Mouse (Mus musculus): ENCODE results near the gene Rnf186.

Gene Rnf186

DNA sequence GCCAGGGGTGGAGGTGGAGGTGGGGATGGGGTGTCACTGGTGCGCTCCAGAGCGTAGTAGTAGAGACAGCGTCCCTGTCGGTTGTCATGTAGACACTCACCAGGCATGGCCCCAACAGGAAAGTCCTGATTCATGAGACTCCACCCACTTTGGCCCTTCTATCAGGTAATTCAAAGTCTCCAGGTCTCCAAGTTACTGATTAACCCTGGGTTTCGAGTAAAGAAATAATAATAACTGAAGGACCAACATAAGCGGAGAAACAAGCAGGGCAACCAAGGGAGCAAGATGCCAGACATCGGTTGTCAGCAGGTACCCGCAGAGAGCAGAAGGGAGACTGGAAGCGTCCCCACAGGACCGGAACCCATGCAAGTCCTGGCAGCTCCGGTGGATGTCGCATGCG lies at the start of gene Rnf186:
Gene Rnf186 (plus strand): TSS at position 247 of the 400 bp plus-strand sequence.
- no peak for DNase-seq (ENCODE audit: low read depth, low spot score)

DNA sequence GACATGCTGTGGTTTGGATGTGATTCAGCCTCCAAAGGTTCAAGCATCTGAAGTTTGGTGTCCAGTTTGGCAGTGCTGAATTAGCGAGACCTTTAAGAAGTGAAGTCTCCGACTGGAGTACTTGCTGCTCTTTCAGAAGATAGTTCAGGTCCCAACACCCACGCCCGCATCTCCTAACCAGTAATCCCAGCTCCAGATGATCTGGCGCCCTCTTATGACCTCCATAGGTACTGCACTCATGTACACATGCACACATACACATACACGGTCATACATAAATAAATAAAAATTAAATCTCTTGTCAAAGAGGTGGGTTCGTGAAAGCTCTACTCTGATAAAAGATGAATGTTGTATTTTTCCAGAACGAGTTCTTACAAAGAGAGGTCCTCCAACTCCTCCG lies 49.6 kb upstream of the Rnf186 start:
- peak; percentile 64 for DNase-seq (ENCODE audit: low read depth, low spot score)

DNA sequence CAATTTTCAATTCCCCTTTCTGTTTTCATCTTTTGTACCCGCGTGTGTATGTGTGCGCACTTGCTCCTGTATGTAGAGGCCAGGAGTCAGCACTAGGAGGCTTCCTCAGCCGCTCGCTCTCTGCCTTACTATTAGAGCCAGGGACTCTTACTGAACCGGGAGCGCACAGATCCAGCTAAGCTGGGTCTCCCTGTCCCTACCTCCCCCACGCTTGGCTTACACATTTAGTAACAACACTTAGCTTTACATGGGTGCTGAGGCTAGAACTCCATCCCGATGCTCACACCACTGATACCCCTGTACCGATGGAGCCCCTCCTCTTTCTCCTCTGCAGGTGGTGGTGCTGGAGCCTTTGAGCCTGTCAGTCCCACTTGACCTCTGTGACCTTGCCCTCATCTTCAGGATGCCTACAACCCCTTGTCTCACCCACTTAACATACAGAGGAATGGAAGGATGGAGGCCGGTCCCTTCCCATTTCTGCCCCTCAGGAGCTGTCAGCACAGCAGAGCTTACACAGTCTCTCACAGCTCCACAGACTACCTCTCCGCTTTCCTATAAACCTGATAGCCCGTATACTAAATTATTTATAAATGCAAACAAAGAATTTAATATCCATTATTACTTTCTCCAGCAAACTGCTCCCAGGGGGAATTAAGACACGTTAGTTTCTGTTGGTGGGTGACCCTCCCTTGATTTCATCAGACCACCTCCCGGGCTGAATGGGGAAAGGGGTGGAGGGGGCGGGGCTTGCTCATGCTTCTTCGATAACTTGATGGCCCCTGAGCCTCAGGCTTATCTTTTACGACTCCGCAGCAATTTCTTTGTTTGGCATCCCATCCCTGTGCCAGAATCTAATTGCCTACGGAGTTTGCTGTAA lies 45.4 kb upstream of the Rnf186 start:
- peak; percentile 32 for DNase-seq (ENCODE audit: low read depth, low spot score)

DNA sequence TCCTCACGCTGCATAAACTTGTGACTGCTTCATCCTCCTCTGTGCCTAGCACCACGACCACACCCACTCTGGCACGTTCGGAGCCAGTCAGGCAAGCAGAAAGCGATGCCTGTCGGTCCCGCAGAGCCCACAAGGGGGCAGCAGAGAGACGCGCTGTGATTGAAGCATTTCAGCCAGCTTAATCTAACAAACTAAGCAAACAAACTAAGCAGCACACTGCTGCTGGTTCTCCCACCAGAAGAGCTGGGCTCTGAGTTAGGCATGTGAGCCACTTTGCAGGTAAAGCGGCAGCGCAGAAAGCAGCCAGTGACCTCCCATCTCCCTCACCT lies 44.8 kb upstream of the Rnf186 start:
- peak; percentile 92 for DNase-seq (ENCODE audit: low read depth, low spot score)

DNA sequence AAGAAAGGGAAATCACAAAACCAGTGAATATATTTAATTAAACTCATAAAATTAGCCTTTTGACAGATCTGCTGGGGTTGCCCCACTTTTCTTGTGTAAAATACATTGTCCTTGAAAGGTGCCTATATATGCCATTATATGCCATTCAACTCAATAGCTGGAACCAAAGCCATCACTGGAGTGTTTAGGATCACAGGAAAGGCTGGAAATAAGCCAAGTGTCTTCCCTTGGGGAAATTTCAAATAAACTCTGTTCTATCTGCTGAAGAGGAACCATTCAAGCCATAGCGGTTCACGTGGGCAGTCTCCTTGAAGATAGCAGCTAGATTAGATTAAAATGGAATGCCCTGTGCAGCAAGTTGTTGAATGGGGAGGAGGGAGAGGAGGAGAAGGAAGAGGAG lies 41.4 kb upstream of the Rnf186 start:
- DNase-seq (ENCODE audit: low read depth, low spot score) = no peak

DNA sequence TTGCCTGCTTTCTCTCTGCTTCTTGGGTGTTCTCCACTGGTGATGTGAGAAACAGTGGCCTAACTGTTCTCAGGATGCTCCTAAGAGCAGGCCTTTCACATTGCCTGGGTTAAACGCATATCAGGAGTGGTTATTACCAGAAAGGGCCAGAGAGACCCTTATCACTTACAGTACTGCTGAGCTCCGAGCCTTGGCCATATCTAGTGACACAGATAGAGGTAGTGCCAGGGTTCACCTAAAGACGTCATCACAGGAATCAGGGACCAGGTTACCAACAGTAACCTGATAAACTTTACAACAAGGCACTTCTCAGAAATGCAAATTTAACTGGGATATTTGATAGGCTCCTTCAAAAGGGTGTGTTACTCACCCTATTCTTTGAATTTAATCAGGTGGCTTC lies 33.0 kb upstream of the Rnf186 start:
- no peak for DNase-seq (ENCODE audit: low read depth, low spot score)

DNA sequence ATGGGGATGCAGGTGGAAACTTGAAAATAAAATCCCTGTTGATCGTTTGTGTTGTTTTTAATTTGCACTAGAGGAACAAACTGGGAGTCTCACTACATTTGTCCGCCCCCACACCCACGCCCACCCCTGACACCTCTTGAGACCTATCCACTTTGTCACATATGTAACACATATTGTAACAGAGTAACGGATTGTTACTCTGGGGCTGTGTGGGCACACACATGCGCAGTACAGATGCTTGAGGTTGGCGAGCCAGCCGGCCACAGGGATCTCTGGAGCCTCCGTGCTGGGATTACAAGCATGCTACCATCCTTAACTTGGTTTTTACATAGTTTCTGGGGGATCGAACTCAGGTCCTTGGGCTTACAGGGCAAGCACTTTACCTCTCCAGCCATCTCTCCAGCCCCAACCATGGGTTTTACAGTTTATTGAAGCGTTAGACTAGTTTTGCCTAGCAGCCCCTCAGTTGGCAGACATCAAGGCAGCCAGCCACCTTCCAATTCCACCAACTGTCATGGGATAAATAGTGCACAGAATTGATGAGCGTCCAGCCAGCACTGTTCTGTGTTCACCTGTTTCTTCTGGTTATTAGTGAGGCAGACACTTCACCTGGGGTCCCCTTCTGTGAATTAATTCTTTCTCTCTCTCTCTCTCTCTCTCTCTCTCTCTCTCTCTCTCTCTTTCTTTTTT lies 32.3 kb upstream of the Rnf186 start:
- no peak for DNase-seq (ENCODE audit: low read depth, low spot score)

DNA sequence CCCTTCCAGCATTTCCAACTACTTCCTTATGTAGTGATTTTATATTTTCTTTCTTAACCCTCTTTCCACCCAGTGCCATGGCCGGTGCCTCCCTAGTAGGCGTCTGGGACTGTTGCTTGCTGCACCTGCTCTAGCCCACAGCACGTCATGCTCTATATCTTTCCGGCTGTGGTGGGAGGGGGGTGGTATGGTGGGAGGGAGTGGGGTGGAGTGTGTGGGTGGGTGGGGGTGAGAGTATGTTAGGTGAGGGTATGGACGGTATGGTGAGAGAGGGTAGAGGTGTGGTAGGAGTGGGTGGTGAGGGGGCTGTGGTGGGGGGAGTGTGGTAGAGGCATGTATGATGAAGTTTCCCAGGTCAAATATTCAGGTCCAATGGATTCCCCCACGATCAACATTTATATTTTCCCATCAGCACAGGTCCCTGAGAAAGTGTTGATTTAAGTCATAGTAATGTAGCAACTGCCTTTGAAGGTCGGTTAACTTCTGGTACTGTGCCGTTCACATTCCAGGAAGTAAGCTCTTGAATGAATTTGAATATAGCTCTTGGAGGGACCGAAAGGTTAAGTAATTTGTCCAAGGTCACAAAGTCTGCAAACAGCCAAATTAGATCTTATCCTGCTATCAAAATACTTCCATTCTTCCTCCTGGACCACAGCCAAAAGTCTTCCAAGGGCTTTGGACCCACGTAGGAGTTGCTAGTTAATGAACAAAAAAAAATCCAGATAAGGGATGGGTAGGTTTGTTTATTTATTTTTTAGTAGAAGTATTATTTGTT lies 28.2 kb upstream of the Rnf186 start:
- DNase-seq (ENCODE audit: low read depth, low spot score) = no peak

DNA sequence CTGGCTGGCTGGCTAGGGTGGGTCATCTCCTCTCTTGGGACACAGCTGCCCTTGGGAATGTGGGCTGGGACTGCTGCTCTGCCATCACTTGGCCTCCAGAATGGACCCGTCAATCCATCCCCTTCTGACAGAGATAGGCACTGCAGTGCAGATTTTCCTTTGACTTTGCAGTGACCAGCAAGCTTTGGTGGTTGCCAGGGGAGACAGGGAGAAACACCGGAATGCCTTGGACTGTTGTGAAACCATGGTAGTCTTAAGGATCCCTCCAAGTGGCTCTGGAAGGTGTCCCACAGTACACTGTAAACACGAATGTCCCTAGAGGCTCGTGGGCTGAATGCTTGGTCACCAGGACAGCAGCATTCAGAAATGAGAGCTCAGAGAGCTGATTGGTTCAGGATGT lies 27.4 kb upstream of the Rnf186 start:
- DNase-seq (ENCODE audit: low read depth, low spot score) = no peak

DNA sequence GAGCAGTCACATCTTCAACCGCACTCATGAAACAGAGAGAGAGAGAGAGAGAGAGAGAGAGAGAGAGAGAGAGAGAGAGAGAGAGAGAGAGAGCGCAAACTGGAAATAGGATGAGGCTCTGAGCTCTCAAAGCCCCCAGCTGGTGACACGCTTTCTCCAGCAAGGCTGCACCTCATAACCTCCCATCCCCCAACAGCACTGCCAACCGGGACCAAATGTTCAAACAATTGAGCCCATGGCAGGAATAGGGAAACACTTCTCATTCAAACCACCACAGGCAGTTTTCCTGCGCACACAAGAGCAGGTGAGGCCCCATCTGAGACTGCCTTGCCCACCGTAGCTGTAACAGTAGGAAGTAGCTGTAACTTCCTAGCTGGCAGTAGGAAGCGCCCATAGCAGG lies 25.5 kb upstream of the Rnf186 start:
- no peak for DNase-seq (ENCODE audit: low read depth, low spot score)

DNA sequence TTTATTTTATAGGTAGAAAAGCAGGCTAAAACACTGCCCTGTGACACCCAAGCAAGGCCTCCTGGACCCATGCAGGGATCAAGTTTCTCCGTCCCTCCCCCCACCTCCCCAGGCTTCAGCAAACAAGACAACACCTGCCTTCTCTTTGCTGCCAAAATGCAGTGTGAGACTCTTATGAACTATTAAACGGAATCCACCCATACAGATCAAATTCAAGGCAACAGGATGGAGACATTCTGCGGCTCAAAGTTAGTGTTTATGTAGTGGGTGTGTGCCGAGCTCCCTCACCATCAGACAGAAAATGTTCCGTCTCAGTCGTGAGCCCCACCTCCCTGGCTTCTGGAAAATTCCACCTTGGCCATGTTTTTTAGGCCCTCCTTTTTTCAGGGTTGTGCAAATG lies 24.9 kb upstream of the Rnf186 start:
- no peak for DNase-seq (ENCODE audit: low read depth, low spot score)

DNA sequence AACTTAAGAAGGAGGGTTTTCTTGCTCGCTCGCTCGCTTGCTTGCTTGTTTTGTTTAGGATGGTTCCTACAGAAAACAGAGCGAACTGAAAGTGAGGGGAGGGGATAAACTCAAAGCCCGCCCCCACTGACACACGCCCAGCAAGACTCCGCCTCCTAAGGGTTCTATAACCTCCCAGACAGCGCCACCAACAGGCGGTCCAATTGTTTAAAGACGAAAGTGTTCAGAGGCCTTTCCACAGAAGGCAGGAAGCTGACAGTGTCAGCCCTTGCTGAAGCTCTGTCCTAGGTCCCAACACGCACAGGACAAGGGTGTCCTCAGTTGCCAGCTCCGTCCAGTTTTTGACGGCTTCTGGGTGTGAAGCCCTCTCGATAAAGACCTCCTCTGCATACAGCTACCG lies 23.2 kb upstream of the Rnf186 start:
- DNase-seq (ENCODE audit: low read depth, low spot score) = peak; percentile 92

DNA sequence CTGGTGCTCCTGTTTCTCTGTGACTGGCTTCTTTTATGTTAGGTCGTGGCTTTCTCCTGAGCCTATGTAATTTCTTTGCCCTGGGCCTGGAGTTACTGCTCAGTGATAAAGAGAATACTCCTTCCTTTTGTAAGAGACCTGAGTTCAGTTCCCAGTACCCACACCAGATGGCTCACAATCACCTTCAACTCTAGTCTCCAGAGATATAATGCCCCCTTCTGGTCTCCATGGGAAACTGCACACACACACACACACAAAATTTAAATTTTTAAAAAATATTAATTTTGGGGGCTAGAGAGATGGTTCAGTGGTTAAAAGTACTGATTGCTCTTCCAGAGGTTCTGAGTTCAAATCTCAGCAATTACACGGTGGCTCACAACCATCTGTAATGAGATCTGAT lies 18.7 kb upstream of the Rnf186 start:
- DNase-seq (ENCODE audit: low read depth, low spot score) = peak; percentile 54

DNA sequence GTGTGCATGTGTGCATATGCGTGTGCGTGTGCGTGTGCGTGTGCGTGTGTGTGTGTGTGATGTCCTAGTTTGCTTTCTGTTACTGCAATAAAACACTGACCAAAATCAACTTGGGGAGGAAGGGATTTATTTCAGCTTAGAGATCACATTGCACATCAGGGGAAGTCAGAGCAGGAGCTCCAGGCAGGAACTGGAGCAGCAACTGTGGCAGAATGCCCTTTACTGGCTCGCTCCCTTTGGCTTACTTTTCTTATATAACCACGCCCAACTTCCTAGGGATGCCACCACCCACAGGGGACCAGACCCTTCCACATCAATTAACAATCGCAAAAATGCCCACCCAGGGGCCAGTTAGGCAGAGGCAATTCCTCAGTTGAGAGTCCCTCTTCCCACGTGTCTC lies 8.3 kb upstream of the Rnf186 start:
- DNase-seq (ENCODE audit: low read depth, low spot score) = no peak

DNA sequence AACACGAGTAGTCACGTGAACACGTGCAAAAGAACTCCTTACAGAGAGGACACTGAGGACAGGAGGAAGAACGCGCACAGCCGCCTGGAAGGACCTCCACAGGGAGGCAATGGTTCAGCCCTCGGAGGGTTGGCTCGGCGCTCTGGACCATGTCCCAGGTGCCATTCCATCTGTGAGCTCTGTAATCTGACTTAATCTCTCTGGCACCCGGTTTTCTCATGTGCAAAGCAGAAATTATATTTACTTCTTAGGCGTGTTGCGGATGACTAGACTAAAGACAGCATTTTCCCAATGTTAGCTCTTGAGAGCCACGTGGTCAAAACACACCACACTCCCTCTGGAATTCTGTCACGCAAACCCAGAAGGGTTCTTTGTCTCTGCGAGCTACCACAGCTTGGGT lies 7.8 kb upstream of the Rnf186 start:
- no peak for DNase-seq (ENCODE audit: low read depth, low spot score)

DNA sequence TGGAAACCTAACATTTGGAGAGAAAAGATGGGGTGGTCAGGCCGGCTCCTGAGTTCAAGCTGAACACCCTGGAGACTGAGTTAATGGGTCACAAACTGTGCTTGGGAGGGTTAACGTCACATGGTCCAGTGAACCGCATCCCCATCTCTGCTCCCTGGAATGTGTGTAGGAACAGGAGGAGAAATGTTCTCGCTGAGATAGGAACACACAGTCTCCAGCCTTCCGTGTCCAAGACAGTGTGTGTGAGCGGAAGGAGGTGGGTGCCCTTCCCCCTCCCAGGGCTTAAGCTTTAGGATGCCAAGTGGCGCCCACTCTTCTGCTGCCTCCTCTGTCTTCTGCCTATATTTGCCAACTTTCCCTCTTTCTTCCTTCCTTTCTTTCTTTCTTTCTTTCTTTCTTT lies 7.0 kb upstream of the Rnf186 start:
- DNase-seq (ENCODE audit: low read depth, low spot score) = no peak

DNA sequence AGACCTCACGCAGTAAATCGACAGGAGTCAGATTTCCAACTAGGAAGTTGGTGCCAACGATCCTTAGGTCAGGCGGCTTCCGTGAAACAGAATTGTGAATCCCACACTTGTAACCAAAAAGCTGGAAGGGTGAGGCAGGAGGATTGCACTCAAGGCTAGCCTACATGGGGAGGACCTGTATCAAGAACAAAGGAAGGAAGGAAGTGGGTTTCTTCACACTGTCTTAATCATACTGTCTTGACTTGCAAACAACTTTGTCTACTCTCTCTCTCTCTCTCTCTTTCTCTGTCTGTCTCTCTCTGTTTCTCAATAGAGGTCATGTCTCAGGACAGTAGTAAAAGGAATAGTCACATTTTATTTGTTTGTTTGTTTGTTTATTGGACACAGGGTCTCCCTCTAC lies 4.2 kb upstream of the Rnf186 start:
- DNase-seq (ENCODE audit: low read depth, low spot score) = no peak

DNA sequence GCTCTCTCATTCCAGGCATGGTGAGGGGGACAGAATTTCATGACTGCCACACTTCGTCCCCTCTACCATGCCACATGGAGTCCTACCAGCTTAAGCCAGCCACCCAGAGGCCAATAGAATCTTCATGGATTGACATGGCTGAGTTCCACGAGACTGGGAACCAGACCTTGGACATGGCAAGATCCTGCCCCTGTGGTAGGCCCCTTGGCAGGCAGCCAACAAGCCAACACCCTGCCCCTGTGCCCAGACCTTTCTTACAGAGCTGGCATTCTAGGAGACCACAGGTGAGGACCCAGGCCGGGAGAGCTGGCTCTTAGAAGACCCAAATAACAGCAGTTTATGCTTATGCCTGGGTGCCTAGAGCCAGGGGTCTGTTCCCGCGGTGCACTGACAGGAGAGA lies 1.0 kb upstream of the Rnf186 start:
- no peak for DNase-seq (ENCODE audit: low read depth, low spot score)

DNA sequence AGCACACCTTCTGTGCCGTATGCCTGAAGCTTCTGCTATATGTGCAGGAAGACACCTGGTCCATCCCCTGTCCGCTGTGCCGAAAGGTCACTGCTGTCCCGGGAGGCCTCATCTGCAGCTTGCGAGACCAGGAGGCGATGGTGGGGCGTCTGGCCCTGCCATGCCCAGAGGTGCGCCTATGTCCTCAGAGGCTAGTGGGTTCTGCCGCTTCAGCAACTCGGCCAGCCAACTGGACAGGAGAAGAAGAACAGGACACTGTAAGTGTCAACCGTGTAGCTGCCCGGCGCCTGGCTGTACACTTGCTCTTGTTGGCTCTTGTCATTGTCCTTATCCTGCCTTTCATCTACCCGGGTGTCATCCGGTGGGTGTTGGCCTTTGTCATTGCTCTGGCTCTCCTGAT lies 573 bp downstream of the Rnf186 start:
- DNase-seq (ENCODE audit: low read depth, low spot score) = no peak

DNA sequence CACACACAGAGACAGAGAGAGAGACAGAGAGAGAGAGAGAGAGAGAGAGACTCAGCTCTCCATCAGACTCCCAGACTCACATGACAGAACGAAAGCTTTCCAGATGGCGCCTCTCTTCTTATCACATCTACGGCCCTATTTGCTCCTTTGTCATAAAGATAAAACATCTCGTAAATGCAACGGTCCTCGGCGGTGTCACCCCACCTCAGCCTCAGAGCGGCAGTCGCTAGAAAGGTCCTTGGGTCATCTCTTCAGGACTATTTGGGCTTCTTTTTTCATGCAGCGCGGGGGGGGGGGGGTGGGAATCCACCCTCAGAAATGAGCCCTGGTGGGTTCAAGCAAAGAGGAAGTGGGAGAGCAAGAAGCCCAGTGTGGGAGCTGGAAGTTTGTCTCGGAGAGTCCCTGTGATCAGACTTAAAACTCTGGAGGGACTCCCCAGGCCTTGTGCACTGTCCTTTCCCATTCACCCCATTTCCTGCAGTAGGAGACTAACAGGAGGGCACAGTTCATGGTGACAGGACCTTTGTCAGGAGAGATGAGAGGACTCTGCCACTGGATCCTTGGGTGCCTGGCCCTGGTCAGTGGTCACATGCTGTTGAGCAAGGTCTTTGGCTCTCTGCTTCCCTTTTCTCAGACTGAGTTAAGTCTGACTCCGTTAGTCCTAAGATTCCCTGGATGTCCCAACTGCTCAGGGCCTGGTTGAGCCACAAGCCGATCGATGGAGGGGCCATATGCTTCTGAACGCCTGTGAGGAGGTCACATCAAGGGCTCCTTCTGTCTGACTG lies 2.1 kb downstream of the Rnf186 start:
- no peak for DNase-seq (ENCODE audit: low read depth, low spot score)

DNA sequence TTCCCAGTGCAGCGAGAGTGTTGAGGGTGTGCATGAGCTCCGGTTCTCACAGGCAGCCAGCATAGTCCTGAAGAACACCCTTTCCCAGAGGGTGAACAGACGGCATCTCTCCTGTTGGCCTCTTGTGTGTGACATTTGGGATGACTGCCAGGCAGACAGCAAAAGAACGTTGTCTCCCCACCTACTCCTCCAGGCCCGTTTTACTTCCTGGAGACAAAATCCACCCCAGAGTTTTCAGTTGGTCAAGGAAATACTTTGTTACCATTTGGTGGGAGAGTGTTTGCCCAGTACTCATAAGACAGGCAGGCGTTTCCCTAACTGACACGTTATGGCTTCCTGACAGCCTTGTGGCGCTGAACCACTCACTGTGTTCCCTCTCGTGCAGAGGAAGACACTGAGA lies 2.8 kb downstream of the Rnf186 start:
- no peak for DNase-seq (ENCODE audit: low read depth, low spot score)

DNA sequence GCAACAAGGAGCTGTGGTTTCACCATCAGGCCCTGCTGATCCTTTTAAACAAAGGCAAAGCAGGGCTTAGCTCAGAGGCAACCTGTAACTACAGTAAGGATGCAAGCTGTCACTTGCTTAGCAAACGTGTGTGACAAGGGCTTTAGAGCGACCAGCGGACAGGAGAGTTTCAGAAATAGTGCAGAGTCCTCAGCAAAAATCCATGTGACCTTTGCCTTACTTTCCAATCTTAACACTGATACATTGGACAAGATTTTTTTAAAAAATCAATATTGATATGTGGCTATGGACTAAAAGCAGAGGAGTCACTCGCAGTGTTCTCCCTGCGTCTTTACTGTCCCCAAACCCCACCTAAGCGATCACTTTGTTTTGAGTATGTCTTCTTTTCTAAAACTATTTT lies 4.5 kb downstream of the Rnf186 start:
- DNase-seq (ENCODE audit: low read depth, low spot score) = no peak

All from ES-CJ7 (cell line).